Mouse (Mus musculus) G1E (cell line): Measurements from ENCODE around the gene Prpf6.

Experiments
- CTCF ChIP-seq: IDR thresholded peaks from 2 replicates; pipeline ENCODE4 v1.5.1; 2012; ENCODE audit warnings: low read depth, low read length, inconsistent platforms, mixed read lengths
- GATA1 ChIP-seq: IDR thresholded peaks from 2 replicates; pipeline ENCODE4 v1.6.1; 2012; ENCODE audit warnings: borderline replicate concordance, low read length, inconsistent platforms, mixed read lengths

GRCm38 (mm10) chr2:181600226-181600758, 8.6 kb downstream of the Prpf6 start:
- TF ChIP-seq GATA1 (no peak), CTCF (no peak)
